Mouse (Mus musculus) cerebellum, adult 2 months (tissue): ENCODE measurements around the gene Ttf2.

Experiments
- CTCF ChIP-seq: fragments of 200-500 bp; IDR thresholded peaks from 2 replicates; pipeline ENCODE4 v1.5.1; 2011; ENCODE audit warnings: low read depth, mild to moderate bottlenecking, control low read depth, low read length, moderate library complexity, borderline replicate concordance; ENCODE audit not compliant: insufficient read depth
- POLR2A ChIP-seq: fragments of 200-500 bp; IDR thresholded peaks from 2 replicates; pipeline ENCODE4 v1.6.1; 2011; ENCODE audit warnings: low read length, control low read depth, borderline replicate concordance; ENCODE audit not compliant: insufficient read depth

- TF ChIP-seq POLR2A: no peak
- TF ChIP-seq CTCF: no peak
Measured at GRCm38 (mm10) chr3:100892383-100893335, 76.8 kb downstream of the Ttf2 start.
